Mouse (Mus musculus): ENCODE data around the gene Ascl5. TPM values are rescaled to one million over a fixed set of nuclear protein-coding genes. Genes with fewer than 3 reads are reported as not detected.

Ascl5 gene
- 1 to 10 TPM; 1.8 to 2.0 TPM for total RNA-seq (2021)
- long read RNA-seq, experiment 1, partial matches to known transcripts: 0 of 5 reads
- long read RNA-seq, experiment 1, other reads (novel, unspliced or antisense): 3 of 5 reads
- long read RNA-seq, experiment 2, partial matches to known transcripts: 0 of 1 reads
- long read RNA-seq, experiment 2, other reads (novel, unspliced or antisense): 1 of 1 reads

GRCm38 (mm10) chr1:136050312-136051012 is at the start of gene Ascl5:
Gene Ascl5 (plus strand): TSS chr1:136050804.
- peak within 1 kb of the TSS; percentile 44 for H3K4me3 ChIP-seq
- DNase-seq (ENCODE audit: extremely low spot score in 1 of 2, low spot score in 2 of 2): no peak
- TF ChIP-seq CTCF (IDR thresholded peaks at IDR 0.05): no peak
- intact Hi-C loops (cut with DNase I): loop anchor here (1.0 to 5.0 kb wide), 3 partner anchors 26 to 162 kb away; partner anchors contain the start of genes Kif21b and Mroh3
- H3K27ac ChIP-seq: peak within 1 kb of the TSS; percentile 64

GRCm38 (mm10) chr1:136001438-136001837 is 49.2 kb upstream of the Ascl5 start:
- no peak for DNase-seq (ENCODE audit: extremely low spot score in 1 of 2, low spot score in 2 of 2)
- Histone ChIP-seq H3K4me3 (no peak overlapping the region), H3K27ac (no peak overlapping the region)
- intact Hi-C loops (cut with DNase I): no loop called here
- no peak for TF ChIP-seq CTCF (IDR thresholded peaks at IDR 0.05)

- no peak for TF ChIP-seq CTCF (IDR thresholded peaks at IDR 0.05)
- Histone ChIP-seq H3K27ac (no peak within 1 kb of the TSS), H3K4me3 (no peak within 1 kb of the TSS)
- no peak for DNase-seq (ENCODE audit: extremely low spot score in 1 of 2, low spot score in 2 of 2)
- intact Hi-C loops (cut with DNase I): no loop called here
Observed at GRCm38 (mm10) chr1:136006292-136006748, 44.3 kb upstream of the Ascl5 start, which contains the start of gene Igfn1. Gene Igfn1 (minus strand): TSS chr1:136006342.

- no peak for TF ChIP-seq CTCF (IDR thresholded peaks at IDR 0.05)
- no peak within 1 kb of the TSS for H3K27ac ChIP-seq
Observed at GRCm38 (mm10) chr1:136007211-136008158, 43.1 kb upstream of the Ascl5 start, which contains the start of gene Tmem9. Gene Tmem9 (plus strand): TSS chr1:136008150.

GRCm38 (mm10) chr1:136008159-136008533 is 42.5 kb upstream of the Ascl5 start:
- intact Hi-C loops (cut with DNase I): no loop called here
- DNase-seq (ENCODE audit: extremely low spot score in 1 of 2, low spot score in 2 of 2): no peak
- no peak for TF ChIP-seq CTCF (IDR thresholded peaks at IDR 0.05)
- no peak overlapping the region for H3K27ac ChIP-seq
- H3K4me3 ChIP-seq: peak overlapping the region; percentile 42

More at GRCm38 (mm10) chr1:136007211-136008158, 43.1 kb upstream of the Ascl5 start, which contains the start of gene Tmem9:
- DNase-seq (ENCODE audit: extremely low spot score in 1 of 2, low spot score in 2 of 2): peak; percentile 38 to 41
- intact Hi-C loops (cut with DNase I): no loop called here
- H3K4me3 ChIP-seq: peak within 1 kb of the TSS; percentile 42

GRCm38 (mm10) chr1:136010247-136010646 is 40.4 kb upstream of the Ascl5 start:
- no peak overlapping the region for H3K27ac ChIP-seq
- no peak for DNase-seq (ENCODE audit: extremely low spot score in 1 of 2, low spot score in 2 of 2)
- intact Hi-C loops (cut with DNase I): no loop called here
- TF ChIP-seq CTCF (IDR thresholded peaks at IDR 0.05): no peak; the same call in 1 of the 2 replicates
- no peak overlapping the region for H3K4me3 ChIP-seq

- no peak for TF ChIP-seq CTCF (IDR thresholded peaks at IDR 0.05)
- Histone ChIP-seq H3K4me3 (no peak overlapping the region), H3K27ac (no peak overlapping the region)
- DNase-seq (ENCODE audit: extremely low spot score in 1 of 2, low spot score in 2 of 2): no peak
- intact Hi-C loops (cut with DNase I): no loop called here
Observed at GRCm38 (mm10) chr1:136013513-136013912, 37.1 kb upstream of the Ascl5 start.

GRCm38 (mm10) chr1:136014796-136015502 is 35.7 kb upstream of the Ascl5 start:
- TF ChIP-seq CTCF (IDR thresholded peaks at IDR 0.05): no peak
- DNase-seq (ENCODE audit: extremely low spot score in 1 of 2, low spot score in 2 of 2): no peak
- H3K4me3 ChIP-seq: no peak overlapping the region
- H3K27ac ChIP-seq: no peak overlapping the region
- intact Hi-C loops (cut with DNase I): no loop called here

- peak overlapping the region; percentile 68 for H3K27ac ChIP-seq
- H3K4me3 ChIP-seq: peak overlapping the region; percentile 89
- intact Hi-C loops (cut with DNase I): no loop called here
- TF ChIP-seq CTCF (IDR thresholded peaks at IDR 0.05): no peak
- no peak for DNase-seq (ENCODE audit: extremely low spot score in 1 of 2, low spot score in 2 of 2)
Observed at GRCm38 (mm10) chr1:136017307-136017706, 33.3 kb upstream of the Ascl5 start.

GRCm38 (mm10) chr1:136017907-136018313 is 32.7 kb upstream of the Ascl5 start:
- DNase-seq (ENCODE audit: extremely low spot score in 1 of 2, low spot score in 2 of 2): peak; percentile 90 to 91
- TF ChIP-seq CTCF (IDR thresholded peaks at IDR 0.05): no peak; the same call in 1 of the 2 replicates
- intact Hi-C loops (cut with DNase I): loop anchor here (2.0 kb wide), 1 partner anchor 59 kb away; no protein-coding TSS in a partner anchor
- Histone ChIP-seq H3K27ac (peak overlapping the region; percentile 88), H3K4me3 (peak overlapping the region; percentile 89)
